Mouse (Mus musculus) liver, adult (tissue): ENCODE results near the gene Slc30a7.

ENCODE experiments used
- GATA4 ChIP-seq: IDR thresholded peaks from 2 replicates; pipeline ENCODE4 v1.6.1; 2014; ENCODE audit warnings: mild to moderate bottlenecking, low read length; ENCODE audit not compliant: insufficient replicate concordance

The Slc30a7 gene

DNA sequence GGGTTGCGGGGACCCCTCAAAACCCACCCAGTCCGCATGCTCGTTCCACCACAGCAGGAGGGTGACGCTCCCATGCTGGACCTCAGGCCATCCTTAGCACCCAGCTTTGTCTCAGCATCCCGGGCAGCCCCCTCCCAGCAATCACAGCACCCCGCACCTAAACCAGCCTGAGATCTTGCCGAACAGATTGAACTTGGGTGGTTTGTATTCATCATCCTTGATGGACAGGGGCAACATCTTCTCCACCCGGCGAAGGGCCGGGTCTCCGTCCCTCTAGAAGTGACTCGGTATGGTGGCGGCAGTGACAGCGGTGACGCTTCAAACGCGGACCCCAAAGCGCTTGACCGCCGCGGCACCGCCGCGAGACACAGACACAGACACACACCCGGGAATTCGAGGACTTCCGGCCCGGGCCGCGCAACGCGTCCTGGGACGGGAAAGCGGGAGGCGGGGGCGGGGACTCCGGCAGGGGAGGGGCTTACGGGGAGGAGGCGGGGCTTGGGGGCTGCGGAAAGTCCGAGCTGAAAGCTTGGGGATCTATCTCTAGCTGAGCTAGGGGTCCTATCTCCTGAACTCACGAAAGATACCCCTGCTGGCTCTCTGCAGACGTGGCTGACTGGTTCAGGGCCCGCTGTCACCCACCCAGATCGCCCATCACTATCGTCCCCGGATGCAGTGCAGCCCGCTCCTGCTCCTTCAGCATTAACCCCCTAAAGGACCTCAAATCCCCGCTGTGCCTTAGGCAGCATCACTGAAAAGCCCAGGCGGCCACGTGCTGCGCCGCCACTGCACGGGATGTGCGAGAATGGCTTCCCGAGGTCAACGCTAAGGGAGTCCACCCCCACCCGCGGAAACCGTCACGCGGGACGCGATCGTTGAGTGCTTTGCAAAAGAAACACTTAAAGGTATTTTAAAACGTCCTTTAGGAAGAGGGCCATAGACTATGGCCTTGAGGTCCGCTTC lies at the start of gene Slc30a7, which contains the start of gene Extl2:
Slc30a7 (minus strand) TSS at position 429 of the 963 bp plus-strand sequence.
Extl2 (plus strand) TSS at position 485 of the 963 bp plus-strand sequence.
- TF ChIP-seq GATA4, result no peak

DNA sequence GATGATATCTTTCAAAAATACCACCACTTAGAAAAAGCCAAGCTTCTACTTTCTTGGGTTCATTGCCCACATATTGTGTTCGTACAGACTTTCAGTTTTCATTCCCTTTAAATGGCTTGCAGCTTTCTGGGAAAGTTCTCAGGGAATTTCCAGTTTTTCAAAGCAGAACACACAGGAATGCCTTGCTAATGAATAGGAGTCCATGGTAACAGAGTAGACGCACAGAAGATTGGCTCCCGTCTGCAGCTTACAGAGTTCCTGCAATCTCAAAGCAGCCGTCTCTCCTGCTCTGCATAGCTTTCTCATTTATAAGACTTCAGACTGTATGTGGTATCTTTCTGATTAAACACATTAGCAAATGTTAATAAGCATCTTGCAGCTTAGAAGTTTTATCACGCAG lies 39.8 kb upstream of the Slc30a7 start:
- TF ChIP-seq GATA4, result no peak

- no peak for TF ChIP-seq GATA4
Observed at GRCm38 (mm10) chr3:116046000-116046399, 38.8 kb upstream of the Slc30a7 start.

- no peak for TF ChIP-seq GATA4
Observed at GRCm38 (mm10) chr3:116040776-116041175, 33.6 kb upstream of the Slc30a7 start.

- no peak for TF ChIP-seq GATA4
Observed at GRCm38 (mm10) chr3:116033871-116034222, 26.6 kb upstream of the Slc30a7 start.

GRCm38 (mm10) chr3:116033218-116033870 lies 26.1 kb upstream of the Slc30a7 start:
- no peak for TF ChIP-seq GATA4

GRCm38 (mm10) chr3:116030152-116030788 lies 23.1 kb upstream of the Slc30a7 start:
- no peak for TF ChIP-seq GATA4

GRCm38 (mm10) chr3:116026996-116027395 lies 19.8 kb upstream of the Slc30a7 start:
- no peak for TF ChIP-seq GATA4

GRCm38 (mm10) chr3:116025701-116026100 lies 18.5 kb upstream of the Slc30a7 start:
- TF ChIP-seq GATA4, result no peak

DNA sequence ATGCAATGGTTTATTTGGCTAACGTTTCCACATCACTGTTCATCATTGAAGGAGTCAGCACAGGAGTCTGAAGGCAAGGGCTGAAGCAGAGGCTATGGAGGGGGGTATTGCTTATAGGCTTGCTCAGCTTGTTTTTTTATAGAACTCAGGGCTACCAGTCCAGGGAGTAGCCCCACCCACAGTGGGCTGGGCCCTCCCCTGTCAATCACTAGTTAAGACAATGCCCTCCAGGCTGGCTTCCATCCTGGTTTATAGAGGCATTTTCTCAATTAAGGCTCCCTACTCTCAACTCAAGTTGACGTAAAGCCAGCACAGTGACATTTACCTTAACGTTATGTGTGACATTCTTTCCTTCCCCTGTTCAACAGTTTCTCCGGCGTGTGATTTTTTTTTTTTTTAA lies 17.5 kb upstream of the Slc30a7 start:
- no peak for TF ChIP-seq GATA4

GRCm38 (mm10) chr3:116024236-116024635 lies 17.0 kb upstream of the Slc30a7 start:
- TF ChIP-seq GATA4, result no peak

DNA sequence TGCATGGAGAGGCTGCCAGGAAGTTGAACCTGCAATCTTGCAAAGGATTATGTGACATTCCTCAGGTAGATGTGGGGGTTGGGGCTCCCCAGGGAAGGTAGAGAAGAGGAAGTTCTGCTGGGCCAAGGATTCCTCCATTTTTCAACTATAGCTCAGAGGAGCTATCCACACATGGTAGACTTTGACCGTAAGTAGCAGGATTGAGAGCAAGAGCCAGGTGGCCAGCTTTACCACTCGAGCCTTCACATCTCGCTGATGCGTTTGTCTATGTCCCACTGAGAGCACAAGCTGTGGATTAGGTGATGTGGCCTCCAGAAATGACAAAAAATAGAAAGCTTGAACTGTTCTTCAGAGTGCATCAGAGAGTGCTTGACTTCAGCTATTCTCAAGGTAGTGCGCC lies 11.9 kb upstream of the Slc30a7 start:
- no peak for TF ChIP-seq GATA4

DNA sequence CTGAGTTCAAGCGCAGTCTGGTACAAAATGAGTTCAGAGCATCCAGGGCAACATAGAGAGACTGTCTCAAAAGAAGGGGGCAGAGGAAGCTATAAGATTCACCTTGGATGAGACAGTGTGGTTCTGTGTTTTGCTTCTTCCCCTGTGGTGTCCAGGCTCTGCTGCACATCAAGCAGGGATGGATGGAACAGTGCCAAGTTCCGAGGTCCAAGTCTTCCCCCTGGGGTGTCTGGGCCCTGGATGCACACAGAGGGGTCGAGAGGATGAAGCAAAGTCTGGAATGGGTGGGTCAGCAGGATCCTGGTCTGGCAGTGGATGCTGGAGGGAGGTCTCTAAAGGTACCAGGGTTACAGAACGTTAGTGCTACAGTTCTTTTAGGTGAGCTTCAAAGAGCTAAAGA lies 11.4 kb upstream of the Slc30a7 start:
- no peak for TF ChIP-seq GATA4

- TF ChIP-seq GATA4, result no peak
Observed at GRCm38 (mm10) chr3:116016116-116016515, 8.9 kb upstream of the Slc30a7 start.

DNA sequence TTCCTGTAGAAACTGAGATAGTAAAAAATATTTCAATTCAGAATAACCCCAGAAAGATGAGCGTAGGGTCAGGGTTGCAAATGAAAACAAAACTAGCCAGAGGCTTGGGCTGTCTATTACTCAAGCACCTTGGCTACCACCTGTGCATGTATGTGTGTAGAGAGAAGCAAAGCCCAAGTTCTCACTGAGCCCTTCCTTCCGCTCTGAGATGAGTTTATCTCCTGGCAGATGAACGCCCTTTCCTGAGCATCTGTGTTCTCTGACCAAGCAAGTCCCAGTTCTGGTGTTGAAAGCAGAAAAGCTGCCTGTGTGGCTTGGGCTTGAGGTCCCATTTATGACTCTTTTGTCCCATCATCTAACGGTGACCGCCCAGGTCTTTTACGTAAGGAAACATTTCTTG lies 7.7 kb upstream of the Slc30a7 start:
- TF ChIP-seq GATA4, result no peak
